In the genomic region with DNA sequence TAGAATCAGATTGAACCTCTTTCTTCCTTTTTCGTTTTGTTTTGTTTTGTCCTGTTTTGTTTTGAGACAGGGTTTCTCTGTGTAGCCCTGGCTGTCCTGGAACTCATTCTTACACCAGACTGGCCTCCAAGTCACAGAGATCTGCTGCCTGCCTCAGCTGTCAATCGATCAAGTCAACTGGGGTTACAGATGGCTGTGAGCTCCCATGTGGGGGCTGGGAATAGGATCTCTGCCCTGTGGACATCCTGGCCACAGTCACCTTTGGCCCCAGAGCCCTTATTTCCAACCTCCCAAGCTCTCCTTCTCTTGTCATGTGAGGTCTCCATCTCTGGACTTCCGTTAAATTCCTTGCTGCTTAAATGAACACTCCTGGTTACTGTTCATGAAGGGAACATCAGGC, we compare ENCODE assay signal across 18 mouse cellular contexts.
"Had no signal": no experiment of that assay in that cellular context is flagged by ENCODE, and none has a peak within 500 bp of the region (broad histone marks: within the 10 kb centered on the region; RNA-seq: fewer than 3 reads in every experiment).

No protein-coding gene starts in this region.

- H3K4me2 ChIP-seq: liver, embryonic 15.5 days; lung, embryonic 14.5 days; midbrain, embryonic 12.5 days; neural tube, embryonic 13.5 days; neural tube, embryonic 15.5 days had no signal

- H3K36me3 ChIP-seq: liver, embryonic 15.5 days; midbrain, embryonic 10.5 days; midbrain, embryonic 12.5 days; neural tube, embryonic 13.5 days; neural tube, embryonic 15.5 days had no signal

- H3K9me3 ChIP-seq: liver, embryonic 15.5 days; midbrain, embryonic 10.5 days; midbrain, embryonic 12.5 days; neural tube, embryonic 13.5 days; neural tube, embryonic 15.5 days had no signal

- H3K27me3 ChIP-seq: liver, embryonic 15.5 days; midbrain, embryonic 12.5 days; neural tube, embryonic 13.5 days; neural tube, embryonic 15.5 days had no signal

- H3K4me3 ChIP-seq: liver, embryonic 15.5 days; midbrain, embryonic 10.5 days; midbrain, embryonic 12.5 days; myocyte; neural tube, embryonic 13.5 days; neural tube, embryonic 15.5 days had no signal

- ATAC-seq: midbrain, embryonic 16.5 days had no signal

- H3K4me1 ChIP-seq: neural tube, embryonic 15.5 days had no signal

- H3K9ac ChIP-seq: liver, embryonic 15.5 days; lung, embryonic 14.5 days; midbrain, embryonic 12.5 days; neural tube, embryonic 13.5 days; neural tube, embryonic 15.5 days had no signal

- DNase-seq: lung, adult 18-20 months; lung, embryonic 14.5 days; lung, postnatal 10 days; lung, postnatal 4 days; midbrain, embryonic 14.5 days; right cerebral cortex, postnatal 14 days; right cerebral cortex, postnatal 4 days; spleen, adult 18-20 months; thymus, adult 2 months; thymus, postnatal 25 days; thymus, postnatal 4 days had no signal

- H3K27ac ChIP-seq: liver, embryonic 15.5 days; midbrain, embryonic 10.5 days; midbrain, embryonic 12.5 days; neural tube, embryonic 13.5 days; neural tube, embryonic 15.5 days had no signal
